Mouse (Mus musculus) CH12.LX (cell line): Measurements from ENCODE around the gene Ddx10. TPM values are rescaled to one million over a fixed set of nuclear protein-coding genes. Genes with fewer than 3 reads are reported as not detected.
A peak's percentile ranks its signal among the peaks of the same experiment; 100 is the strongest.

Source experiments
- DNase-seq: peaks from one replicate; pipeline ENCODE4 v3.0.0-alpha.2; 2013; ENCODE audit errors: extremely low read depth
- H3K27ac ChIP-seq: 2 replicates; pipeline ENCODE4 v1.5.1; 2012; ENCODE audit warnings: low read depth, mild to moderate bottlenecking, control low read depth, moderate library complexity; ENCODE audit not compliant: insufficient read depth
- H3K27me3 ChIP-seq: replicated peaks from 2 replicates; pipeline ENCODE3; 2012; ENCODE audit warnings: inconsistent platforms
- H3K36me3 ChIP-seq, 2 experiments: replicated peaks in 1 of 2; 2 replicates each; pipeline versions ENCODE3 to v1.6.1; 2012; ENCODE audit warnings: inconsistent platforms in 1 of 2, low read length in 1 of 2, mild to moderate bottlenecking in 1 of 2, mixed read lengths in 1 of 2, moderate library complexity in 1 of 2; ENCODE audit not compliant: control insufficient read depth in 1 of 2, insufficient read depth in 1 of 2
- H3K4me1 ChIP-seq, 2 experiments: 2 replicates each; pipeline ENCODE4 v1.6.1; 2012; ENCODE audit warnings: inconsistent platforms in 1 of 2, moderate library complexity in 1 of 2; ENCODE audit not compliant: insufficient read depth in 2 of 2, control insufficient read depth in 1 of 2
- H3K4me2 ChIP-seq: 2 replicates; pipeline ENCODE4 v1.6.1; 2012; ENCODE audit warnings: low read depth, mild to moderate bottlenecking, control low read depth; ENCODE audit not compliant: poor library complexity, insufficient read depth, severe bottlenecking
- H3K4me3 ChIP-seq, 3 experiments: fragments of 150-350 bp in 1 of 3; sonication (generic) in 1 of 3; replicated peaks in 1 of 3; 2 replicates each; pipeline versions ENCODE3 to v1.5.1; 2011 to 2012; ENCODE audit warnings: low read depth in 2 of 3, low read length in 2 of 3, mild to moderate bottlenecking in 2 of 3, moderate library complexity in 2 of 3, control low read depth in 1 of 3, improper control_type of control experiment in 1 of 3, inconsistent platforms in 1 of 3, mixed read lengths in 1 of 3; ENCODE audit not compliant: poor library complexity in 1 of 3
- H3K79me2 ChIP-seq: replicated peaks from 2 replicates; pipeline ENCODE4 v1.6.1; 2012; ENCODE audit warnings: mild to moderate bottlenecking, moderate library complexity; ENCODE audit not compliant: control insufficient read depth, poor library complexity, insufficient read depth, severe bottlenecking; ENCODE audit errors: extremely low read depth
- H3K9ac ChIP-seq: 2 replicates; pipeline ENCODE4 v1.6.1; 2012; ENCODE audit warnings: low read depth, mild to moderate bottlenecking, control low read depth, moderate library complexity; ENCODE audit not compliant: insufficient read depth
- H3K9me3 ChIP-seq: replicated peaks from 2 replicates; pipeline ENCODE3; 2012; ENCODE audit warnings: low read length, inconsistent platforms, mixed read lengths
- BHLHE40 ChIP-seq: IDR thresholded peaks from 2 replicates; pipeline ENCODE4 v1.6.1; 2011; ENCODE audit warnings: mild to moderate bottlenecking, low read depth, low read length, improper control_type of control experiment
- CHD1 ChIP-seq: IDR thresholded peaks from 2 replicates; pipeline ENCODE4 v1.6.1; 2012; ENCODE audit warnings: low read depth, low read length, improper control_type of control experiment, inconsistent platforms
- CTCF ChIP-seq, 2 experiments: IDR thresholded peaks in 1 of 2; conservative IDR thresholded peaks in 1 of 2; 2 replicates each; pipeline ENCODE4 v1.5.1; 2011 to 2012; ENCODE audit warnings: low read depth in 2 of 2, low read length in 2 of 2, improper control_type of control experiment in 1 of 2, inconsistent platforms in 1 of 2, mild to moderate bottlenecking in 1 of 2, moderate library complexity in 1 of 2
- ELF1 ChIP-seq: IDR thresholded peaks from 2 replicates; pipeline ENCODE4 v1.6.1; 2014; ENCODE audit warnings: low read depth, mild to moderate bottlenecking, inconsistent platforms, low read length, improper control_type of control experiment
- HCFC1 ChIP-seq: IDR thresholded peaks from 2 replicates; pipeline ENCODE4 v1.6.1; 2012; ENCODE audit warnings: low read depth, mild to moderate bottlenecking, inconsistent platforms, low read length, improper control_type of control experiment
- IRF4 ChIP-seq: IDR thresholded peaks from 2 replicates; pipeline ENCODE4 v1.6.1; 2014; ENCODE audit warnings: low read depth, mild to moderate bottlenecking, inconsistent platforms, low read length, improper control_type of control experiment
- MAZ ChIP-seq: IDR thresholded peaks from 2 replicates; pipeline ENCODE4 v1.6.1; 2012; ENCODE audit warnings: low read depth, mild to moderate bottlenecking, inconsistent platforms, low read length, improper control_type of control experiment, moderate library complexity
- MYC ChIP-seq: IDR thresholded peaks from 2 replicates; pipeline ENCODE4 v1.6.1; 2011; ENCODE audit warnings: low read depth, mild to moderate bottlenecking, improper control_type of control experiment, low read length
- NELFE ChIP-seq: IDR thresholded peaks from 2 replicates; pipeline ENCODE4 v1.6.1; 2011; ENCODE audit warnings: low read depth, low read length, improper control_type of control experiment
- NRF1 ChIP-seq: IDR thresholded peaks from 2 replicates; pipeline ENCODE4 v1.6.1; 2014; ENCODE audit warnings: low read depth, mild to moderate bottlenecking, inconsistent platforms, low read length, improper control_type of control experiment, moderate library complexity
- POLR2AphosphoS2 ChIP-seq: IDR thresholded peaks from 2 replicates; pipeline ENCODE4 v1.6.1; 2011; ENCODE audit warnings: low read depth, low read length, improper control_type of control experiment
- RAD21 ChIP-seq: IDR thresholded peaks from 2 replicates; pipeline ENCODE4 v1.6.1; 2011; ENCODE audit warnings: low read depth, mild to moderate bottlenecking, low read length, improper control_type of control experiment, moderate library complexity
- RCOR1 ChIP-seq: conservative IDR thresholded peaks from 2 replicates; pipeline ENCODE4 v1.6.1; 2012; ENCODE audit warnings: low read depth, mild to moderate bottlenecking, inconsistent platforms, low read length, improper control_type of control experiment
- SIN3A ChIP-seq: IDR thresholded peaks from 2 replicates; pipeline ENCODE4 v1.6.1; 2012; ENCODE audit warnings: low read length, improper control_type of control experiment, inconsistent platforms
- TCF12 ChIP-seq: IDR thresholded peaks from 2 replicates; pipeline ENCODE4 v1.6.1; 2014; ENCODE audit warnings: low read depth, mild to moderate bottlenecking, inconsistent platforms, low read length, improper control_type of control experiment
- UBTF ChIP-seq: IDR thresholded peaks from 2 replicates; pipeline ENCODE4 v1.6.1; 2012; ENCODE audit warnings: low read depth, mild to moderate bottlenecking, inconsistent platforms, low read length, improper control_type of control experiment, moderate library complexity
- USF1 ChIP-seq: IDR thresholded peaks from 2 replicates; pipeline ENCODE4 v1.6.1; 2014; ENCODE audit warnings: low read depth, mild to moderate bottlenecking, inconsistent platforms, low read length, improper control_type of control experiment
- USF2 ChIP-seq: conservative IDR thresholded peaks from 2 replicates; pipeline ENCODE4 v1.6.1; 2011; ENCODE audit warnings: low read depth, low read length, improper control_type of control experiment
- ZC3H11A ChIP-seq: IDR thresholded peaks from 2 replicates; pipeline ENCODE4 v1.6.1; 2012; ENCODE audit warnings: low read depth, mild to moderate bottlenecking, inconsistent platforms, low read length, improper control_type of control experiment
- dilution Hi-C: fragments of 300-500 bp; cut with MboI; formaldehyde crosslinking; loops from 2 replicates; pipeline ENCODE4 v1.14.3; 2020; ENCODE audit warnings: low sequenced_read_pairs; ENCODE audit not compliant: extremely low pct_unique_long_range_greater_than_20kb, extremely low pct_ligation_motif_present
- in situ Hi-C: fragments of 300-500 bp; cut with MboI; formaldehyde crosslinking; loops from 3 replicates; pipeline ENCODE4 v1.14.3; 2019; ENCODE audit warnings: low sequenced_read_pairs, low pct_ligation_motif_present, low pct_unique_long_range_greater_than_20kb, mixed read lengths
- polyA plus RNA-seq: library from polyadenylated mRNA; unstranded; fragments of >175 nt; gene quantifications from 2 replicates; pipeline ENCODE4 v1.2.1, GENCODE M21; 2012; ENCODE audit warnings: low read depth; ENCODE audit not compliant: insufficient read length
- total RNA-seq, 2 experiments: library from RNA; depleted of rRNA; stranded (reverse); fragments of 300-350 nt in 1 of 2; fragments of >200 nt in 1 of 2; gene quantifications; 2 replicates each; pipeline ENCODE4 v1.2.3; 2012 to 2014

The Ddx10 gene
- total and polyA plus RNA-seq, 3 experiments: 23.4 to 64.2 (median 36.1) TPM

- no peaks in the 10 kb centered on the region for H3K36me3 ChIP-seq
- peak overlapping the region; percentile 19; the same call in 1 of the 2 replicates for H3K4me2 ChIP-seq
- H3K4me3 ChIP-seq: no peak overlapping the region
- in situ Hi-C loops (no loop called here), dilution Hi-C loops (no loop called here)
- H3K27ac ChIP-seq: no peak overlapping the region
- no peak for DNase-seq
- no peaks in the 10 kb centered on the region for H3K27me3 ChIP-seq
- no peaks in the 10 kb centered on the region for H3K9me3 ChIP-seq
- no peak for TF ChIP-seq UBTF
- no peak for TF ChIP-seq TCF12
- TF ChIP-seq CTCF (conservative IDR thresholded peaks at IDR 0.05 in 1 of 2, IDR thresholded peaks at IDR 0.05 in 1 of 2; ENCODE audit: low read depth in 2 of 2, low read length in 2 of 2): no peak
- TF ChIP-seq NRF1: no peak
- no peaks in the 10 kb centered on the region; a peak in 1 of 4 replicates for H3K4me1 ChIP-seq
- no peak overlapping the region for H3K9ac ChIP-seq
- no peaks in the 10 kb centered on the region for H3K79me2 ChIP-seq
These were observed 38.9 kb upstream of the Ddx10 start for GRCm38 (mm10) chr9:53286793-53287192.

DNA sequence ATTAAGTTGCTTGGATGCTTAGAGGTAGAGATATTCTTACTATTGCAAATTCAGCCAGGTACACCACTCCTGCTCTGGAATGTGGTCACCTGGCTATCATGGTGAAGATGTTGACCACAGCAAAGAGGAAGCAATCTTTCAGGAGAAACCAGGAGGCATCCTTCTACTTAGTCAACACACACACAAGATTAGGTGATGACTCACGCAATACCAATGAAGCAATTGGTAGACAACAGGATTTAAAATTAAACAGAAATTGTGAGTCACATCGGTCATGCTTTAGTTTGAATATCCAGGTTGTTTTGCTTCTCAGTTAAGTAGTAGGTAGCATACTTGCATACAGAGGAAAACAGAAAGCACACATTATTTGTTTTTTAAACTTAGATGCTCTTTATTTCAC lies 31.1 kb upstream of the Ddx10 start:
- no peak for TF ChIP-seq POLR2AphosphoS2
- TF ChIP-seq USF2: no peak
- no peak for TF ChIP-seq RCOR1
- no peak for TF ChIP-seq SIN3A
- no peak for TF ChIP-seq USF1
- TF ChIP-seq MAZ: no peak
- no peak for TF ChIP-seq NELFE
- no peak for TF ChIP-seq HCFC1
- no peak for TF ChIP-seq MYC
- TF ChIP-seq CHD1: no peak
- no peak for TF ChIP-seq BHLHE40
- no peak for TF ChIP-seq IRF4
- TF ChIP-seq ZC3H11A: no peak
- no peak for TF ChIP-seq RAD21
- no peak for TF ChIP-seq ELF1
- Histone ChIP-seq H3K27me3 (no peaks in the 10 kb centered on the region), H3K4me2 (no peak overlapping the region), H3K9me3 (no peaks in the 10 kb centered on the region), H3K36me3 (no peaks in the 10 kb centered on the region), H3K4me1 (no peaks in the 10 kb centered on the region), H3K79me2 (no peaks in the 10 kb centered on the region), H3K9ac (no peak overlapping the region), H3K27ac (no peak overlapping the region), H3K4me3 (no peak overlapping the region)
- dilution Hi-C loops (no loop called here), in situ Hi-C loops (loop anchor here (10.0 kb wide), 1 partner anchor 96 kb away; no protein-coding TSS in a partner anchor)
- no peak for DNase-seq
